Mouse (Mus musculus): ENCODE measurements at regions not wholly inside any gene's neighbourhood (a gene's known extent, or its start where the extent isn't known, plus 50 kb on each side); places are given as distances from the start of the nearest gene placed in this dataset.

GRCm38 (mm10) chr2:75460419-75460818 lies 198.6 kb upstream of the Hnrnpa3 start:
- ATAC-seq = no peak

DNA sequence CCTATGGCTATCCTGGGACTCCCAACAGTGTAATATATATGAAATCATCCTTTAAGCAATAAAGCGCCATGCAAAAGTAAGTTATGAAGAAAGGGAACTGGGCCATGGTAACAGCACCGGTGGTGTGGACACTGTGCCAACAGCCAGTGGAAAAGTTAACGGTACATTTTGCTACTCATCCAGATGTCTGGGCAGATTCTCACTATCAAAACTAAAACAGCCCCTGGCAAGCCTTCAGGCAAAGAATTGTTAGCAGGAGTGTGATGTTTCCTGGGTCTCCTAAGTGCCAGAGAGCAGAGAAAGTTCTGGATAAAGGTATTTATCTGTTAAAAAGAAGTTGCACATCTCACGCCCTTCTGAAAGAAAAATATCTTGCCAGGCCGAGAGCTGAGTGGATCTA lies 198.0 kb upstream of the Hnrnpa3 start:
- ATAC-seq = no peak

DNA sequence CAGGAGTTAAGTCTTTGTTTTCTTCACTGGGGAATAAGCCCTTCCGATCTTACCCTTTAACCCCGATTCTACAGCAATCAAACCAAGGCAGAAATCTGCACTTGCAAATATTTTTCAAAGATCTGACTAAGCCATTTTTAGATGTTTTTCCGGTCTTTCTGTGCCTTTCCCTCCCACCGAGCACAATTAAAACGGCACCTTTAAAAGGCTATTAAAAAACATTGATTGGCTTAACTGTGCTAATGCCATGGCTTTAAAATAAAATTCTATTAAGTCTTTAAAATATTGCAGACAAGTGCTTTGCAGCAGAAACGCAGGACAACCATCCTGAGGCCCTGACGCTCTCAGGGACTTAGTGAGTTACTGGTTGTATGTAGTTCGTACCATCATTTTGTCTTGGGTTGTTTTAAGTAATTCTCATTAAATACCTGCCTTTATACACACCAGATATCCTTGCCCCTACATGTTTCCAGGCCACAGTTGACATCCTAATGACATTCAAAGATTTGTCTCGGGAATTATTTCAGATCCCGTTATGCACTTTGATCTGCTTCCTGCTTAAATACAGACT lies 197.6 kb upstream of the Hnrnpa3 start:
- no peak for ATAC-seq

DNA sequence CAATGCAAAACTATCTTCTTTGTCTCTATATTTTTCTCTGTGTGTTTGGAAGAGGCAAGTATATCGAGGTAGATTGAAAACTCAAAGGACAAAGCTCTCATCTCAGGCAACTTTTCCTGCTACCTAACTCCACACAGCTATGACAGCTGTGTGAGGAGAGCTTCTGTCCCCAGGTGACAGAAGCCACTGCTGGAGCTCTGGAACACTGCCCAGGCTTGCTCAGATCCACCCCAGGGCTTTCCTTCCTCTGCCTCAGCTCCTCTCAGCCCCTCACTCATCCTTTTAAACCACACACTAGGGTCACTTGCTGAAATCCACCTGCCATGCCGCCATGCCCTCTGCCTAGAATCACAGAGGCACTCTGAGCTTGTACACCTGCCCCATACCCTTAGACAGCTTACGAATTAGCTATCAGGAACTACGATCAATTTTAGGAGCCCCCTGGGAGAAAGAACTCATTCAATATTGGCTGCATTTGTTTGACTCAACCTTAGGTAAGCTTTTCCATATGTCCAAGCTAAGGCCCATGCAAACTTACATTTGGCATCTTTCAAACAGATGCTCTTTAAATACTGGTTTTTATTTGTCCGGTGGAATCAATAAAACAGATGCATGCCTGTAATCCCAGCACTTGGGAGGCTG lies 196.9 kb upstream of the Hnrnpa3 start:
- ATAC-seq = no peak

GRCm38 (mm10) chr2:75463091-75463490 lies 196.0 kb upstream of the Hnrnpa3 start:
- ATAC-seq = no peak

DNA sequence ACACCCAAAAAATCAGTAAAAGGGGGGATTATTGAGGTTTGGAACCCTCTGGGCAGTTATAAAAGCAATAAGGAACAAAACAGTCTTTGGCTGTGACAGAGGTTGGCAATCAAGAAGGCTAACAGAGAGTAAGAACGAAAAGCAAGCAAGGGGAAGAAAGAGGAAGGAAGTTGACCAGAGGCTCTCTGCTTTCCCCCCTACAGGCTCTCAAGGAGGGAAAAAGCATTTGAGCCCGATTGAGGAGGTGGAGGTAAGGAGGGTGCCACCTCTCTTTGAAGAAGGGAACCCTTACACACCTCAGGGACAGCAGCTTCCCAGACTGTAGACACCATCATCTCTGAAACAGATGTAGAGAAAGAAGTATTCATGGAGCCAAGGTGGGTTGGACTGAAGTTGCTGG lies 194.6 kb upstream of the Hnrnpa3 start:
- no peak for ATAC-seq

DNA sequence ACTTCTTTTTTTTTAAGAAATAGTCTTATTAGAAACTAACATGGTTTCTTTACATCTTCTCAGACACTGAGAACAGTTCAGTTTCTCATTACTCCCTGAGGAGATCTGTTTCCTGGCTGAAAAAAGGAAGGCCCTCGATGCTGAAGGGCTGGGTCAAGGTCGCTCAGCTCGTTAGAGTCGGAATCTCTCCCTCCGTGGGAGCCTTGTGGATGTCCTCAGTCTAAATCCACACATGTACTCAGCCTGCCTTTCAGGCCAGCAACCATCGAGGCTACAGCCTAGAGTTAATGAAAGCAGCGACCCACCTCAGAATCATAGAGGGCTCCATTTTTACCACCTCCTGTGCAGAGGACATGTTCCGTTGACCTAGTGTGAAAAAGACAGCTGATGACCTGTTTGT lies 190.2 kb upstream of the Hnrnpa3 start:
- no peak for ATAC-seq

GRCm38 (mm10) chr2:75469958-75470687 lies 188.9 kb upstream of the Hnrnpa3 start:
- peak; percentile 86 for ATAC-seq

DNA sequence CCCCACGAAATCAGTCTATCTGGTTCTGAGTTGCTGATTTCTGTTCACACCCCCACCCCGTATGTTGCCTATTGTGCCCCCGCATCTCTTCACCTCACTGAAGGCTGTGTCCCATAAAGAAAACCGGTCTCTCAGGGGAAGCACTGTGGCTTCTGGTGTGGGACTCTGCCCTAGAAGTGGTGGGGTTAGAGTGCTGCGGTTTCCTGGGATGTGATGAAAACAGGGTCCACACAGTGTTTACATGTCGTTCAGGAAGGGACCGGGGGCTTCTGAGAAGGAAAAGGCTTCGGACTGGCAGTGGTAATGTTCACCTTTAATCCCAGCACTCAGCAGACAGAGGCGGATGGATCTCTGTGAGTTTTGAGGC lies 188.4 kb upstream of the Hnrnpa3 start:
- ATAC-seq = no peak

- ATAC-seq = no peak
Observed at GRCm38 (mm10) chr2:75472489-75472888, 186.6 kb upstream of the Hnrnpa3 start.

DNA sequence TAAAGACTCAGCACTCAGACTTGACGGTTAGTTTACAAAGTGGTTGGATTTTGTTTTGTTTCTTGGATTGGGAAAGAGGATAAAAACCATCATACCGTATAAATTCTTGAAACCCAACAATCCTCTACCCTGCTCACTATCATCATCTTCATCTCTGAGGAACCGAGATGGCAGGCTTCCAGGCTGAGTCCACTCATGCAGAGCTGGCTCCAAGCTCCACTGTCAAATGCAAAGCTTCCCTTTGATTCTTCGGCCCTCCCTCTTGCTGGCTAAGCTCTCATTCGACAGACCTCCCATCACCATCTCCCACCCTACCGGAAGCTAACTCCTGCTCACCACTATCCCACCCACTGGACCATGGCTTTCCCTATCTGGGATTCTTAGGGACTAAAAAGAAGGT lies 184.6 kb upstream of the Hnrnpa3 start:
- no peak for ATAC-seq

DNA sequence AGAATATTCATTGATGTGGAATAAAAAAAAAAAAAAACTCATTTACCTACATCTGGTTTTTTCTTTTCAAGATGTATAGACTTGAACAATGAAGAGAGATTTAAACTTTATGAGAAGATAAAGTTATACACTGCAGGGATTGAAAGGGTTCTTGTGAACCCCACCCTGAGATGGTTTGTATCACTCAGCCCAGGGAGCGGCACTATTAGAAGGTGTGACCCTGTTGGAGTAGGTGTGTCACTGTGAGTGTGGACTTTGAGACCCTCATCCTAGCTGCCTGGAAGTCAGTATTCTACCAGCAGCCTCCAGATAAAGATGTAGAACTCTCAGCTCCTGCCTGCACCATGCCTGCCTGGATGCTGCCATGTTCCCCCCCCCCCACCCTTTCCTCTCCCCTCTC lies 182.7 kb upstream of the Hnrnpa3 start:
- no peak for ATAC-seq

GRCm38 (mm10) chr2:75477076-75477475 lies 182.0 kb upstream of the Hnrnpa3 start:
- ATAC-seq = no peak

GRCm38 (mm10) chr2:75479546-75479945 lies 179.5 kb upstream of the Hnrnpa3 start:
- ATAC-seq = no peak

- no peak for ATAC-seq
Observed at GRCm38 (mm10) chr2:75481863-75482262, 177.2 kb upstream of the Hnrnpa3 start.

DNA sequence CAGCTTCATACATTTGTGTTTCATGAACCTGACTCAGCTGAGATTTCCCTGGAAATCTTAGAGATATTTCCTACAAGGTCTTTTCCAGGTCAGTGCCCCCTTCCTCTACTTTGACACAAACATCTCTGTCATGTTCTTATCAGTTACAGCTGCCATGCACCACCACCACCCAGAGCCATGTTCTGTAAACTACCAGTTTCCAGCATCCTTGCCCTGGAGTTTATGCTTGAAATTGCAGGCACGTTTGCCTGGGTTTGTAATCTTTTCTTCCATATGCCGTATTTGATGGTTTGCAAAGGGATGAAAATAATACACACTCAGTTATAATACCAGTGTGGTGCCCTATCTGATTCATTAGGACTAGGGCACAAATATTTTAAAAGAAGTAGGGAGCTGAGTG lies 176.6 kb upstream of the Hnrnpa3 start:
- ATAC-seq = no peak

DNA sequence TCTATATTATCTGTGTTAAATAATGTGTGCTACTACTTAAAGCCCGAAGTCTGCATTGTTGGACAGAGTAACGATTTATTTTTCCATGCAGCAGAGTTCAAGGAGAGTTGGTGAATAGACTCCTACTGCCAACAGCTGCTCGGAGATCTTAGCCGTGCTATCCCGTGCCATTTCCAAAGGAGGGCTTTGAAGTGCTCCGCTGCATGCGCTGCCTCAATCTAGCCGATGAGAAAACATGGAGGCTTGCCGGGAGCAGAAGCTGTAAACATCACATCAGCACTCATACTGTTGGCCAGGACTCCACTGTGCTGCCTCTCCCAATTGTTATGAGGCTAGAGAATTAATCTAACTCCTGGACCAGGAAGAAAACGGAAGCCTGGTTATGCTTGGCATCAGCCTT lies 174.1 kb upstream of the Hnrnpa3 start:
- no peak for ATAC-seq

- ATAC-seq = no peak
Observed at GRCm38 (mm10) chr2:75491150-75491549, 167.9 kb upstream of the Hnrnpa3 start.

DNA sequence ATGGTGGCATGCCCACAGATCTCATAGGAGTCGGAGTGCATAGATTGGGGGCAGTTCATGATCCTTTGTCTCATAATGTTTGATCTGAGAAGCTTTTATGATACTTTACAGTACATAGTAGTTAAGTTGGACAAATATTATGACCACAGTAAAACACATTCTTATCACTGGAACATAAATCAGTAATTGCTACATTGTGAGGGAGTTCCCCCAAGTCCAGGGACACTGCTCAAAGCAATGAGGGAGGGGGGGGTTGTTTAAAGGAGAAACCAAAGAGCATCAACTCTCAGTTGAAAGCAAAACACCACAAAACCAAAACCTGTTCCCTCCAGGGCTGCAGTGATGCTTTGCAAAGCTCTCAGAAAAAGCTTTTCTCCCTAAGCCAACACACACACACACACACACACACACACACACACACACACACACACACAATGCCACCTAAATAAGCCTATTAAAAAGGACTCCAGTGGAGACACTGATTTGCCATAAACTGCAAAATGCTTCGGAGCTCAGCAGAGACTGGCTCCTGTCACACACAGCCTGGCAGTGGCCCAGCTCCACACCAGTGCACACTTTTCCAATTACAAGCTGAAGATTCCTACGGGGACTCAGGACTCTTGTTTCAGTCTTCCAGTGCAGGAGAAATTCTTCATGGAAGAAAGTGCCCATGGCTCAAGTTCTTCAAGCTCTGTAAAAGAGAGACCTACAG lies 167.1 kb upstream of the Hnrnpa3 start:
- ATAC-seq = no peak

GRCm38 (mm10) chr2:75492501-75492898 lies 166.6 kb upstream of the Hnrnpa3 start:
- no peak for ATAC-seq

- no peak for ATAC-seq
Observed at GRCm38 (mm10) chr2:75496606-75497240, 162.3 kb upstream of the Hnrnpa3 start.

- ATAC-seq = no peak
Observed at GRCm38 (mm10) chr2:75510223-75510622, 148.8 kb upstream of the Hnrnpa3 start.
